Mouse (Mus musculus) kidney, embryonic 16.5 days (tissue): ENCODE data around the gene Gna12. TPM values are rescaled to one million over a fixed set of nuclear protein-coding genes. Genes with fewer than 3 reads are reported as not detected.

ENCODE experiments used
- ATAC-seq: fragments of 200-750 bp; cut with Nextera tagmentation; 2 replicates; pipeline ENCODE4 v1.8.0; 2017; ENCODE audit warnings: moderate TSS enrichment; ENCODE audit not compliant: low FRiP score, low TSS enrichment
- H3K27ac ChIP-seq: fragments of 300-500 bp; sonication (generic); 2 replicates; pipeline ENCODE4 v1.5.1; 2014; ENCODE audit warnings: low read length
- H3K27me3 ChIP-seq: fragments of 300-500 bp; sonication (generic); 2 replicates; pipeline ENCODE4 v1.6.1; 2014; ENCODE audit warnings: low read length, control low read depth, mixed read lengths; ENCODE audit not compliant: insufficient read depth
- H3K36me3 ChIP-seq: fragments of 300-500 bp; sonication (generic); 2 replicates; pipeline ENCODE4 v1.6.1; 2014; ENCODE audit warnings: low read length, control low read depth, mixed read lengths; ENCODE audit not compliant: insufficient read depth
- H3K4me1 ChIP-seq: fragments of 300-500 bp; sonication (generic); 2 replicates; pipeline ENCODE4 v1.6.1; 2014; ENCODE audit warnings: low read length, control low read depth, mixed read lengths; ENCODE audit not compliant: insufficient read depth
- H3K4me2 ChIP-seq: fragments of 300-500 bp; sonication (generic); replicated peaks from 2 replicates; pipeline ENCODE4 v1.6.1; 2014; ENCODE audit warnings: low read depth, low read length
- H3K4me3 ChIP-seq: fragments of 300-500 bp; sonication (generic); 2 replicates; pipeline ENCODE4 v1.5.1; 2014; ENCODE audit warnings: mild to moderate bottlenecking, low read length
- H3K9ac ChIP-seq: fragments of 300-500 bp; sonication (generic); replicated peaks from 2 replicates; pipeline ENCODE4 v1.6.1; 2014; ENCODE audit warnings: low read length
- H3K9me3 ChIP-seq: fragments of 300-500 bp; sonication (generic); 2 replicates; pipeline ENCODE4 v1.6.1; 2016; ENCODE audit warnings: low read length, control low read depth
- WGBS: fragments of 180-500 bp; shearing (Covaris S2); extraction: QIAGEN DNeasy Blood & Tissue Kit; methylation state at CpG from one replicate; pipeline ENCODE4 v1.1.7; 2014; 5-methylcytosine and 5-hydroxymethylcytosine counted together
- polyA plus RNA-seq: library from polyadenylated mRNA; unstranded; fragments of >200 nt; fragmentation: Nextera tagmentation; extraction: Ambion mirVana; gene quantifications from 2 replicates; pipeline ENCODE4 v1.2.1, GENCODE M21; 2015

Gna12 gene
- polyA plus RNA-seq, 1 experiment from 2014 or later: 10.0 TPM

- no peak for ATAC-seq
- Histone ChIP-seq H3K27ac (no peak overlapping the region), H3K4me2 (no peak overlapping the region), H3K9me3 (peaks cover 6% of the 10 kb centered on the region), H3K4me3 (no peak overlapping the region), H3K27me3 (no peaks in the 10 kb centered on the region), H3K4me1 (no peaks in the 10 kb centered on the region), H3K36me3 (peaks cover 41% of the 10 kb centered on the region), H3K9ac (no peak overlapping the region)
- 81% methylated on average over 7 of the region's 7 CpGs for WGBS
Measured at GRCm38 (mm10) chr5:140720773-140721172, 109.5 kb downstream of the Gna12 start.

- no peak overlapping the region for H3K4me2 ChIP-seq
- H3K9me3 ChIP-seq: no peaks in the 10 kb centered on the region
- no peak overlapping the region for H3K27ac ChIP-seq
- 80% methylated on average over 5 of the region's 5 CpGs for WGBS
- ATAC-seq: no peak
- H3K27me3 ChIP-seq: no peaks in the 10 kb centered on the region
- no peak overlapping the region for H3K9ac ChIP-seq
- no peak overlapping the region for H3K4me3 ChIP-seq
- H3K36me3 ChIP-seq: peaks cover 68% of the 10 kb centered on the region
- peaks cover 1% of the 10 kb centered on the region for H3K4me1 ChIP-seq
Measured at GRCm38 (mm10) chr5:140711040-140711439, 119.2 kb downstream of the Gna12 start.

- Histone ChIP-seq H3K4me3 (no peak overlapping the region), H3K27ac (no peak overlapping the region), H3K9me3 (no peaks in the 10 kb centered on the region), H3K27me3 (no peaks in the 10 kb centered on the region), H3K9ac (no peak overlapping the region), H3K4me2 (no peak overlapping the region), H3K36me3 (peaks cover 61% of the 10 kb centered on the region), H3K4me1 (peaks cover 7% of the 10 kb centered on the region)
- ATAC-seq: no peak
- WGBS: 95% methylated on average over 6 of the region's 6 CpGs
Measured at GRCm38 (mm10) chr5:140710315-140710714, 119.9 kb downstream of the Gna12 start.

Other genes starting within 250 kb of the Gna12 start
- gene Lfng, start 223.1 kb downstream of the Gna12 start, polyA plus RNA-seq: 36.3 and 38.9 TPM in 2 replicates
- 28.4 and 31.3 TPM in 2 replicates for gene Ttyh3, start 181.4 kb downstream of the Gna12 start, polyA plus RNA-seq
- gene Iqce, start 128.1 kb downstream of the Gna12 start, polyA plus RNA-seq: 26.0 and 30.7 TPM in 2 replicates
- gene Brat1, start 125.4 kb downstream of the Gna12 start, polyA plus RNA-seq: 28.2 and 30.9 TPM in 2 replicates
- gene Amz1, start 106.3 kb downstream of the Gna12 start, polyA plus RNA-seq: 1.6 and 2.4 TPM in 2 replicates
- gene Card11, start 170.2 kb upstream of the Gna12 start, polyA plus RNA-seq: 0.08 and 0.27 TPM in 2 replicates